ENCODE assay signal across 21 mouse cellular contexts in genomic region chr17:10431849-10432524, GRCm38 (mm10).
DNase-seq lines count a peak whose midpoint lies in the region.
"Had no signal": no experiment of that assay in that cellular context is flagged by ENCODE, and none has a peak within 500 bp of the region (broad histone marks: within the 10 kb centered on the region; RNA-seq: fewer than 3 reads in every experiment).

No protein-coding gene starts in this region.

- no peaks in the 10 kb centered on the region for H3K27me3 ChIP-seq in limb, embryonic 10.5 days (ENCODE audit: low read depth, poor library complexity, severe bottlenecking)
- H3K27me3 ChIP-seq: embryonic facial prominence, embryonic 13.5 days; hindbrain, embryonic 13.5 days; intestine, embryonic 15.5 days had no signal

- no peaks in the 10 kb centered on the region for H3K36me3 ChIP-seq in limb, embryonic 10.5 days
- H3K36me3 ChIP-seq: embryonic facial prominence, embryonic 10.5 days; embryonic facial prominence, embryonic 13.5 days; hindbrain, embryonic 13.5 days; intestine, embryonic 15.5 days had no signal

- no peaks in the 10 kb centered on the region for H3K4me1 ChIP-seq in limb, embryonic 10.5 days
- H3K4me1 ChIP-seq: embryonic facial prominence, embryonic 13.5 days; hindbrain, embryonic 13.5 days; intestine, embryonic 15.5 days had no signal

- DNase-seq in testis, postnatal 10 days (ENCODE audit: low spot score), result peak; percentile 27
- DNase-seq in testis, postnatal 14 days (ENCODE audit: low spot score), result no peak
- DNase-seq in ES-CJ7 (ENCODE audit: low read depth, low spot score), result peak; percentile 87
- DNase-seq in ZHBTc4 (ENCODE audit: low read depth, low spot score), result peak; percentile 92
- no peak for DNase-seq in limb, embryonic 10.5 days (ENCODE audit: low spot score)
- DNase-seq in spleen, postnatal 10 days (ENCODE audit: low spot score in 2 of 2), result no peak
- DNase-seq: adrenal gland, adult 2 months; adrenal gland, postnatal 14 days; cerebellum, adult 11 months; cerebellum, adult 2 months; cerebellum, postnatal 10 days; cerebellum, postnatal 36 days; embryo, embryonic 11 days; forebrain, postnatal 0 days; gastrocnemius, postnatal 25 days; kidney, adult 18-20 months had no signal

- H3K27ac ChIP-seq in limb, embryonic 10.5 days, result no peak overlapping the region
- H3K27ac ChIP-seq: embryonic facial prominence, embryonic 10.5 days; embryonic facial prominence, embryonic 13.5 days; hindbrain, embryonic 13.5 days; intestine, embryonic 15.5 days had no signal

- H3K4me3 ChIP-seq in limb, embryonic 10.5 days, result no peak overlapping the region
- H3K4me3 ChIP-seq: embryonic facial prominence, embryonic 10.5 days; embryonic facial prominence, embryonic 13.5 days; erythroblast, embryonic 14.5 days; hindbrain, embryonic 13.5 days; intestine, embryonic 15.5 days had no signal

- WGBS in limb, embryonic 10.5 days, result 64% methylated on average over 6 of the region's 6 CpGs

- H3K9me3 ChIP-seq in limb, embryonic 10.5 days (replicated peaks), result no peaks in the 10 kb centered on the region
- H3K9me3 ChIP-seq: embryonic facial prominence, embryonic 10.5 days; embryonic facial prominence, embryonic 13.5 days; hindbrain, embryonic 13.5 days; intestine, embryonic 15.5 days had no signal

Comparison
In these comparisons a context has a peak if more than half of its experiments do, and no peak if none do; other contexts are left out.
1. DNase-seq: peak in testis, postnatal 10 days (single experiment), ES-CJ7 (single experiment) and ZHBTc4 (single experiment); none in testis, postnatal 14 days (single experiment), limb, embryonic 10.5 days (single experiment) and spleen, postnatal 10 days (0 of 2).